Mouse (Mus musculus) forebrain, embryonic 16.5 days (tissue): ENCODE results near the gene Sdccag8. TPM values are rescaled to one million over a fixed set of nuclear protein-coding genes. Genes with fewer than 3 reads are reported as not detected.

Source experiments
- ATAC-seq: fragments of 200-750 bp; cut with Nextera tagmentation; 2 replicates; pipeline ENCODE4 v1.8.0; 2017; ENCODE audit warnings: mild to moderate bottlenecking, moderate library complexity
- H3K27ac ChIP-seq: fragments of 300-500 bp; sonication (generic); 2 replicates; pipeline ENCODE4 v1.5.1; 2014; ENCODE audit warnings: low read length, control low read depth
- H3K27me3 ChIP-seq: fragments of 300-500 bp; sonication (generic); replicated peaks from 2 replicates; pipeline ENCODE4 v1.6.1; 2014; ENCODE audit warnings: low read length; ENCODE audit not compliant: control insufficient read depth, insufficient read depth
- H3K36me3 ChIP-seq: fragments of 300-500 bp; sonication (generic); 2 replicates; pipeline ENCODE4 v1.6.1; 2014; ENCODE audit not compliant: control insufficient read depth, insufficient read depth
- H3K4me1 ChIP-seq: fragments of 300-500 bp; sonication (generic); replicated peaks from 2 replicates; pipeline ENCODE4 v1.6.1; 2014; ENCODE audit warnings: low read length; ENCODE audit not compliant: control insufficient read depth, insufficient read depth
- H3K4me2 ChIP-seq: fragments of 300-500 bp; sonication (generic); 2 replicates; pipeline ENCODE4 v1.6.1; 2014; ENCODE audit warnings: mild to moderate bottlenecking, low read length, control low read depth
- H3K4me3 ChIP-seq: fragments of 300-500 bp; sonication (generic); replicated peaks from 2 replicates; pipeline ENCODE4 v1.5.1; 2014; ENCODE audit warnings: mild to moderate bottlenecking, low read length, control low read depth
- H3K9ac ChIP-seq: fragments of 300-500 bp; sonication (generic); replicated peaks from 2 replicates; pipeline ENCODE4 v1.6.1; 2014; ENCODE audit warnings: low read depth, low read length, control low read depth
- H3K9me3 ChIP-seq: fragments of 300-500 bp; sonication (generic); 2 replicates; pipeline ENCODE4 v1.6.1; 2016; ENCODE audit warnings: low read length; ENCODE audit not compliant: control insufficient read depth
- WGBS: fragments of 180-500 bp; shearing (Covaris S2); extraction: QIAGEN DNeasy Blood & Tissue Kit; methylation state at CpG from one replicate; pipeline ENCODE4 v1.1.7; 2014; 5-methylcytosine and 5-hydroxymethylcytosine counted together
- polyA plus RNA-seq: library from polyadenylated mRNA; unstranded; fragments of >200 nt; fragmentation: Nextera tagmentation; extraction: Ambion mirVana; gene quantifications from 2 replicates; pipeline ENCODE4 v1.2.1, GENCODE M21; 2015

The Sdccag8 gene
- polyA plus RNA-seq, 1 experiment from 2014 or later, result 34.0 TPM

DNA sequence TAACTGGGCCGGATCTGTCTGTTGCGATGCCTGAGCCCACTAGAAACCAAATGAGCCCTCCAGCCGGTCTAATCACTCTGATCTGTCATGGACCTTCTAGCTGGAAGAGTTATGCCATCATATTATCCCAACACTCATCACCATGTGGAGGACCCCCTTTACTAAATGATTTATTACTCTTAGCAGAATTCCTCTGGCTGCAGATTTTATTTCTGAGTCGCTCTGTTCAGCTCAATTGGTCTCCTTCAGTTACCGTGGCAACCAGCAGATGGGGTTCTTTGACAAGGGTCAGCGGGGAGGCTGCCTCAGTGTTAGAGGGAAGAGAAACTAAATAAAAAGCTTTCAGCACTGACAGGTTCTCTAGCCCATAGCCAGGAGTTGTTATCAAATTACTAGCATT, 184.6 kb downstream of the Sdccag8 start:
- Histone ChIP-seq H3K27ac (peak overlapping the region; percentile 99), H3K4me3 (no peak overlapping the region), H3K9me3 (no peaks in the 10 kb centered on the region), H3K36me3 (no peaks in the 10 kb centered on the region), H3K4me1 (peaks cover 71% of the 10 kb centered on the region), H3K9ac (no peak overlapping the region), H3K4me2 (no peak overlapping the region), H3K27me3 (no peaks in the 10 kb centered on the region)
- ATAC-seq, result peak; percentile 24
- 12% methylated on average over 6 of the region's 6 CpGs for WGBS

DNA sequence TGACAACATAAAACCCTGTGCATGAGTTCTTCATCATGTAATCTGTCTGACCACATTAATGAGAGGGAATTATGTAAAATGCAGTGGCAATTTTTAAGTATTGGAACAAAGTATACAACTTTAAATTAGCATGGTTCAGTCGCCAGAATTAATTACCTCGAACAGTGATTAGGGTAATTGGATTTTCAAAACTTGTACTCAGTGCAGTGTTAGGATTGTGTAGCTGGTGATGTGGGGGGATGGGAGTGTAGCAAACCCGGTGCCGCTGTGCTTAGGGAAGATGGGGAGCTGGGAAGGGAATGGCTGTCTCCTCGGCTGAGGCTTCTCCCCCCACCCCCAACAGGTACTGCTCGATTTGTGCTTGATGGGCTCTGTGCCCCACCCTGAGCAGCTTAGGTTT, 188.5 kb downstream of the Sdccag8 start:
- Histone ChIP-seq H3K27ac (peak overlapping the region; percentile 48), H3K4me3 (no peak overlapping the region), H3K9me3 (no peaks in the 10 kb centered on the region), H3K9ac (peak overlapping the region; percentile 22; the same call in 1 of the 2 replicates), H3K27me3 (no peaks in the 10 kb centered on the region), H3K4me1 (peaks cover 37% of the 10 kb centered on the region), H3K4me2 (no peak overlapping the region), H3K36me3 (no peaks in the 10 kb centered on the region)
- peak; percentile 68 for ATAC-seq
- WGBS, result 3% methylated on average over 6 of the region's 6 CpGs

DNA sequence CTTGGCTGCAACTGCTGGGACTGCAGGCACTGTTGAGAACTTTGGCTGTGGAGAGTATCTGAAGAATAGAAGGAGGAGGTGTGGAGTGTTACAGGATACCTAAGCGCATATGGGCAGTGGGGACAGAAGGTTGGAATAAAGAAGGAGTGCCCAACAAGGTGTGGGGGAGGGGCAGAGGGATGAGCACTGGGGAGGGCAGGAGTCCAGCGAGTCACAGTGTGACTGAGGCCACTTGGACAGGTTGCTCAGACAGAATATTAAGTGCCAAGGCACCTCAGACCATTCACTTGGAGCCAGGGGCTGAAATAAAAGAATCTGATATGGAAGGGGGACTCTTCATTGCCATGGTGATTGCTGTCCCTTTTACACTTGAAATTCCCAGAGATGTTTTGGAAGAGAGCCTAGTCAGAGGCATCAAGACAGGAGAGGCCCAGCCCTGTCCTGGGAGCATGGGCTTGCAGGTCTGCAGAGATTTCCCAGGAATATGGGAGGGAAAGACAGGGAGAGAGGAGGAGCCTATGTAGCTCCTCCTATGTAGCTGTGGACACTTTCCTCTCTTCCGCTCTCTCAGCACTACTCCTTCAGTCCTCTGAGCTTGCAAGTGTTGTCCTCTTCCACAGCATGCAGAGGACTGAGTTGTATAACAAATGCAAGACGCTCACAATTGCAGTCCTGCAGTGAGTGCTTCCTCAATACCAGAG, 189.7 kb downstream of the Sdccag8 start:
- 55% methylated on average over 4 of the region's 4 CpGs for WGBS
- Histone ChIP-seq H3K9ac (no peak overlapping the region), H3K4me2 (no peak overlapping the region), H3K27me3 (no peaks in the 10 kb centered on the region), H3K27ac (no peak overlapping the region), H3K4me1 (peaks cover 26% of the 10 kb centered on the region), H3K36me3 (no peaks in the 10 kb centered on the region), H3K4me3 (no peak overlapping the region), H3K9me3 (no peaks in the 10 kb centered on the region)
- peak; percentile 18; the same call in 1 of the 2 replicates for ATAC-seq

DNA sequence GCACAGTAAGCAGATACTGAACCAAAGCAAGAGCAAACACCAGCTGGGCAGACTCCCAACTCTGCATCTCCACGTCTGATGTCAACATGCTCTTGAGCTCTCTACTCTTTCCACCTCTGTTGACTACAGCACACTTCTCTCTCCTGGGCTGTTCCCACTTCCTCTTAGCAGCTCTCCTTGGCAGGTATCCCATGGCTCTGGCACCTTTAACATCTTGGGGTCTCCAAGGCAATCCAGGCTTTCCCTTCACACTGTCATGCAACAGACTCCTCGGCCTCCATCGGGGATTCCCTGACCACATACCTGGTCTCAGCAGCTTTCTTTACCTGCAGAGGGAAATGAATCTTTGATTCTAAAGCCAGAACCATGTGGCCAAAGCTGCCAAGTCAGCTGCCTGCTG, 192.9 kb downstream of the Sdccag8 start:
- H3K9ac ChIP-seq, result no peak overlapping the region
- no peak overlapping the region for H3K4me3 ChIP-seq
- ATAC-seq, result no peak
- no peaks in the 10 kb centered on the region for H3K36me3 ChIP-seq
- no peak overlapping the region for H3K4me2 ChIP-seq
- no peaks in the 10 kb centered on the region for H3K27me3 ChIP-seq
- WGBS, result 82% methylated on average over 3 of the region's 3 CpGs
- H3K27ac ChIP-seq, result no peak overlapping the region
- peaks cover 26% of the 10 kb centered on the region for H3K4me1 ChIP-seq
- no peaks in the 10 kb centered on the region for H3K9me3 ChIP-seq

DNA sequence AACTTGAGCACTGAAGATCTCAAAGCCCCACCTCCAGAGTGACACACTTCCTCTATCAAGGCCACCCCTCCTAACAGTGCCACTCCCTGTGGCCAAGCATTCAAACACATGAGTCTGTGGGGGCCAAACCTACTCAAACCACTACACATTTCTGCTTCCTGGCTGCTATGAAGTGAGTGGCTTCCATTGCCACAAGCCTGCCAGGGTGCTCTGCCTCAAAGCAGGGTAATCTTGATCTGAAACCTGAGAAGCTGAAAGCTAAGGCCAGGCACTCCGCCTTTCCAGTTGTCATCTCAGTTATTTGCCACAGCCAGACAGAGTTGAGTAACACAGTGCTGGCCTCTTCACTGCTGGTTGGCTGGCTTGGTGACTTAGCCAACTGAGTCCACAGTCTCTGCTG, 194.3 kb downstream of the Sdccag8 start:
- no peak overlapping the region for H3K27ac ChIP-seq
- WGBS, result 70% methylated on average over 1 of the region's 1 CpGs
- no peaks in the 10 kb centered on the region for H3K36me3 ChIP-seq
- no peak overlapping the region for H3K4me2 ChIP-seq
- no peaks in the 10 kb centered on the region for H3K27me3 ChIP-seq
- no peak for ATAC-seq
- H3K4me3 ChIP-seq, result no peak overlapping the region
- H3K4me1 ChIP-seq, result peaks cover 19% of the 10 kb centered on the region
- H3K9me3 ChIP-seq, result no peaks in the 10 kb centered on the region
- no peak overlapping the region for H3K9ac ChIP-seq

DNA sequence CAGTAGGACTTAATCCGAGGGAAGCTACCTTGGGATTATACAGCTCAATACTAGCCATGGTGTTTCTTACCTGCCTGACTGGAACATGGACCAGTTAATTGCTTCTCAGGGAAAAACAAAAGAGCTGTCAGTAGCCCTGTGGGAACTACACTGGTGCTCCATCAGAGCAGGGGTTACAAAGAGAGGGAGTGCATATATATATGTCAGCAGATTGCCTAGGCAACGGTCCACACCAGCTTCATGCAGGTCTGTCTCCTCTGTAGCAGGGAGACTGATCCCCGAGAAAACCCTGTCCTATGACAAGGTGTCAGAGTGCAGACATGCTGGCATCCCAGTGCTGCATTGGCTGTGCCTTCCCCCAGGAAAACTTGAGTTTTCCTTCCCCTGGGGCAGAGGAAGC, 195.6 kb downstream of the Sdccag8 start:
- Histone ChIP-seq H3K4me2 (no peak overlapping the region), H3K4me1 (peaks cover 23% of the 10 kb centered on the region), H3K9me3 (no peaks in the 10 kb centered on the region), H3K27ac (no peak overlapping the region), H3K36me3 (no peaks in the 10 kb centered on the region), H3K27me3 (no peaks in the 10 kb centered on the region), H3K4me3 (no peak overlapping the region), H3K9ac (no peak overlapping the region)
- ATAC-seq, result peak; percentile 19; the same call in 1 of the 2 replicates
- WGBS, result 15% methylated on average over 3 of the region's 3 CpGs

DNA sequence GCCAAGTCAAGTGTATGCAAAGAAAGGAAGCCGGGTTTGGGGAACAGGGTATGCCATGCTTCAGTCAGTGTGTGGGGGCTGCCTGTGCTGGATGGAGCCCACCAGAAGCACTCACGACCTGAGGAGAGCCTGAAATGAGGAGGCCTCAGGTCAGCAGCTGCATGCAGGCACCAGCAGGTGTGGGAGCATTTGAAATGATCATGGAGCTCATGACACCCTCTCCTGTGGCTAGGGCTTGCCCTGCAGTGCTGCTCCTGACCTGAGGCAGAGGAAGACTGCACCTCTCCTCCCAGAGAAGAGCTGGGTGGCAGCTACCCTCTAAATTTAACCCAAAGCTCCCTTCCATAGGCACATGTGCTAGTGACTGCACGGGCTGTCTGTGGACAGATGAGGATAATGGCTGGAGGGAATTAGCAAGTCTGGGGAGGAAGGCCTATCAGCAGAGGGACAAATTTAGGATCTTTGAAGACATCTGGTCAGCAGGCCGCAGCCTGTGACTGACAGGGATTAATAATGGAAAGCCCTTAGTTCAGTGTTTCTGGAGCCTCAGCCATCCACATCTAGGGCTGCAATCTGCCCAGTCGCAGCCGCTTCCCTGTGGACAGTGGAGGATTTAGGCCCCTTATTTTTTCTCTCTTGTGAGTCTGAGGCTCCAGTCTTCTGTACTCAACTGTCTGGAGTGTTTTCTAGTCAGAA, 196.3 kb downstream of the Sdccag8 start:
- Histone ChIP-seq H3K36me3 (no peaks in the 10 kb centered on the region), H3K4me3 (no peak overlapping the region), H3K9ac (no peak overlapping the region), H3K27me3 (no peaks in the 10 kb centered on the region), H3K27ac (no peak overlapping the region), H3K9me3 (no peaks in the 10 kb centered on the region), H3K4me2 (no peak overlapping the region), H3K4me1 (peaks cover 28% of the 10 kb centered on the region)
- 44% methylated on average over 6 of the region's 6 CpGs for WGBS
- ATAC-seq, result no peak

DNA sequence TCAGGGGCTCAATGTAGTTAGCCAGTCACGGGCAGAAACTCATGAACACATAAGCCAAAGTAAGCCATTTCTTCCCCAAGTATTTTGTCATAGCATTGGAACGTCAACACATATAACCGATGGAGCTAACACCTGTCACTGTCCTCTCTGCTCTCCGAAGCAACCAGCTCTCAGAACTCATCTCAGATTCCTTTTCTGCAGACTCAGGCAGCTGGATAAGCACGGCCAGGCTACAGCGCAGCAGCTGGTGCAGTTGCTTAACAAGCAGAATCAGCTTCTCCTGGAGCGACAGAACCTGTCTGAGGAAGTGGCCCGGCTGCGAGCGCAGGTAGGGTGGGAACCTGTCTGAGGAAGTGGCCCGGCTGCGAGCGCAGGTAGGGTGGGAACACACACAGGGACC, 197.2 kb downstream of the Sdccag8 start:
- WGBS, result 89% methylated on average over 13 of the region's 13 CpGs
- Histone ChIP-seq H3K9me3 (no peaks in the 10 kb centered on the region), H3K27me3 (no peaks in the 10 kb centered on the region), H3K4me2 (no peak overlapping the region), H3K36me3 (no peaks in the 10 kb centered on the region), H3K27ac (no peak overlapping the region; the same call in 1 of the 2 replicates), H3K4me3 (no peak overlapping the region), H3K9ac (no peak overlapping the region), H3K4me1 (peaks cover 37% of the 10 kb centered on the region)
- 0 out of 2 replicates have a peak, but pooled peaks have one; percentile 1 for ATAC-seq

DNA sequence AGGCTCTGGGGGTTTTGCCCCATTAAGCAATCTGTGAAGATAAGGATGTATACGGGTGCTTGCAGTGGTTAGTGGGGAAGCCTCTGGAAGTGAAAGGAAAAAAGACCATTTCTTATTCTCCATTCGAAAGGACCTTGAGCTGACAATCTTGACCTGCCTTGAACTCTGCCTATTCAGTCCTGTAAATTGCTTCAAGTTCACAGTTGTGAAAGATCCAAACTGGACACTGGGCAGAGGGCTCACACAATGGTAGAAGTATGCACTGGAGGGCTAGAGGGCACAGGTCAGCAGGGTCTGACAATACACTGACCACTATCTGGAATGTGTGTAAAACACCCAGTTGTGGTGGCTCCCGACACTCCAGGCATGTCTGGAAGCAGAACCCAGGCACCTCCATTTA, 198.3 kb downstream of the Sdccag8 start:
- peaks cover 38% of the 10 kb centered on the region for H3K4me1 ChIP-seq
- ATAC-seq, result no peak
- no peaks in the 10 kb centered on the region for H3K27me3 ChIP-seq
- no peak overlapping the region for H3K4me3 ChIP-seq
- H3K9ac ChIP-seq, result no peak overlapping the region
- no peak overlapping the region for H3K4me2 ChIP-seq
- no peaks in the 10 kb centered on the region for H3K9me3 ChIP-seq
- no peak overlapping the region for H3K27ac ChIP-seq
- no peaks in the 10 kb centered on the region for H3K36me3 ChIP-seq
- WGBS, result 69% methylated on average over 3 of the region's 3 CpGs
